Mouse (Mus musculus): Measurements from ENCODE around the gene Adad2.

- no peak for TF ChIP-seq CTCF (IDR thresholded peaks at IDR 0.05; ENCODE audit: insufficient read depth, low read depth, low read length)
- TF ChIP-seq POLR2A (IDR thresholded peaks at IDR 0.05; ENCODE audit: insufficient read depth, low read depth, low read length) = no peak
Measured at GRCm38 (mm10) chr8:119665270-119665669, 52.7 kb downstream of the Adad2 start.

All from olfactory bulb, adult 2 months (tissue).